Comparison of ENCODE assay signal across 16 mouse cellular contexts in the genomic region with DNA sequence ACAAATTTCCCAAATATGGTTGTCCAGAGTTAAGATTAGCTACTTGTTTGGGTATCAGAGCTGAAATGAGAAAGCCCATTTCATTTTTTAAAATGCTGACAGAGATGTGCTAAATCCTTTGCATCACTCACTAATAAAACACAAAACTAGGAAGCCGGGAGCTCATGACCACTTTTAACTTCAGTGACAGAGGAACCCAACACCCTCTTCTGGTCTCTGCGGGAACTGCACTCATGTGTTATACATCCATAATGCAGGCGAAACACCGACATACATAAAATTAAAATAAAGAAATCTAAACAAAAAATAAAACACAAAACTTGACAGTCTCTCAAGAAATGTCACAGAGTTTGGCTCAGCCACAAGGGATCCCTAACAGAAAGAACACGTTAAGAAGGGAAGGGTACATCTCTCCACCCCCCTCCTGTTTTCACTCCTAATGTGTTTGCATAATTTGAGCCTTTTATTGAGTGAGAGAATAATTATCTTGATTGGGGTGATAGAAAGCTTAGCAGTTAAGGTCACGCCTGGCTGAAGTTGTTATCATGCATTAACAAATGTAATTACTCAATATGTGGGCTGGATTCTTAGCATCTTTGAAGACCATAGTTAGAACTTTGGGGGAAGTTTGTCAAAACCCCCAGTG.
DNase-seq lines count a peak whose midpoint lies in the region; ATAC-seq lines count a peak whose summit lies in the region.
"Had no signal": no experiment of that assay in that cellular context is flagged by ENCODE, and none has a peak within 500 bp of the region (broad histone marks: within the 10 kb centered on the region; RNA-seq: fewer than 3 reads in every experiment).

No protein-coding gene starts in this region.

- H3K4me2 ChIP-seq in forebrain, embryonic 13.5 days: no peak overlapping the region
- H3K4me2 ChIP-seq in forebrain, embryonic 11.5 days (ENCODE audit: low read depth, low read length, severe bottlenecking): no peak overlapping the region
- no peak overlapping the region for H3K4me2 ChIP-seq in neural tube, embryonic 11.5 days (ENCODE audit: low read depth)
- no peak overlapping the region for H3K4me2 ChIP-seq in neural tube, embryonic 15.5 days
- H3K4me2 ChIP-seq in embryonic facial prominence, embryonic 11.5 days (ENCODE audit: low read depth, low read length): no peak overlapping the region
- H3K4me2 ChIP-seq: liver, embryonic 12.5 days had no signal

- peak; percentile 36; the same call in 1 of the 2 replicates for ATAC-seq in forebrain, embryonic 13.5 days
- no peak for ATAC-seq in forebrain, embryonic 11.5 days (replicated peaks; ENCODE audit: low FRiP score)
- ATAC-seq in neural tube, embryonic 11.5 days (ENCODE audit: insufficient read depth, low FRiP score, low TSS enrichment): no peak
- ATAC-seq in neural tube, embryonic 15.5 days (ENCODE audit: low FRiP score): no peak
- no peak for ATAC-seq in embryonic facial prominence, embryonic 11.5 days (replicated peaks; ENCODE audit: insufficient number of reproducible peaks, low FRiP score, low TSS enrichment, low read depth)
- ATAC-seq: inflammation-experienced regulatory T-cells, adult 6 months; liver, embryonic 12.5 days; lung, postnatal 0 days had no signal

- no peak overlapping the region for H3K9ac ChIP-seq in forebrain, embryonic 13.5 days
- H3K9ac ChIP-seq in forebrain, embryonic 11.5 days (ENCODE audit: low read length): no peak overlapping the region
- H3K9ac ChIP-seq in neural tube, embryonic 11.5 days (ENCODE audit: low read length): no peak overlapping the region
- no peak overlapping the region for H3K9ac ChIP-seq in neural tube, embryonic 15.5 days (replicated peaks)
- no peak overlapping the region for H3K9ac ChIP-seq in embryonic facial prominence, embryonic 11.5 days (replicated peaks; ENCODE audit: low read length)
- H3K9ac ChIP-seq: liver, embryonic 12.5 days had no signal

- H3K9me3 ChIP-seq in forebrain, embryonic 13.5 days (replicated peaks): no peaks in the 10 kb centered on the region
- no peaks in the 10 kb centered on the region for H3K9me3 ChIP-seq in forebrain, embryonic 11.5 days (ENCODE audit: control insufficient read depth, low read length)
- no peaks in the 10 kb centered on the region for H3K9me3 ChIP-seq in neural tube, embryonic 11.5 days (ENCODE audit: control insufficient read depth, low read length)
- no peaks in the 10 kb centered on the region for H3K9me3 ChIP-seq in neural tube, embryonic 15.5 days (replicated peaks)
- H3K9me3 ChIP-seq in embryonic facial prominence, embryonic 11.5 days (replicated peaks; ENCODE audit: control insufficient read depth, low read length): no peaks in the 10 kb centered on the region

- no peaks in the 10 kb centered on the region for H3K36me3 ChIP-seq in forebrain, embryonic 13.5 days (ENCODE audit: poor library complexity, severe bottlenecking)
- no peaks in the 10 kb centered on the region for H3K36me3 ChIP-seq in forebrain, embryonic 11.5 days (ENCODE audit: control insufficient read depth, insufficient read depth, low read length)
- H3K36me3 ChIP-seq in neural tube, embryonic 11.5 days (ENCODE audit: control insufficient read depth, insufficient read depth, low read length): no peaks in the 10 kb centered on the region
- no peaks in the 10 kb centered on the region for H3K36me3 ChIP-seq in neural tube, embryonic 15.5 days
- H3K36me3 ChIP-seq in embryonic facial prominence, embryonic 11.5 days (replicated peaks; ENCODE audit: control insufficient read depth, insufficient read depth, low read depth, low read length): no peaks in the 10 kb centered on the region
- H3K36me3 ChIP-seq: liver, embryonic 12.5 days had no signal

- DNase-seq in forebrain, embryonic 11.5 days (ENCODE audit: low spot score): no peak
- peak; percentile 23 to 28 for DNase-seq in kidney, postnatal 4 days
- DNase-seq in kidney, adult 8-10 months: no peak
- DNase-seq in neural tube, embryonic 11.5 days (ENCODE audit: low spot score): peak; percentile 17
- DNase-seq in embryonic facial prominence, embryonic 11.5 days (ENCODE audit: low spot score): peak; percentile 9
- DNase-seq in T-cell, adult 2 months (ENCODE audit: low spot score): no peak
- DNase-seq: adrenal gland, postnatal 36 days; heart, adult 18-20 months; heart, postnatal 14 days; kidney, postnatal 14 days had no signal

- H3K4me3 ChIP-seq in forebrain, embryonic 13.5 days: no peak overlapping the region
- no peak overlapping the region for H3K4me3 ChIP-seq in forebrain, embryonic 11.5 days (ENCODE audit: low read depth, low read length)
- H3K4me3 ChIP-seq in neural tube, embryonic 11.5 days (ENCODE audit: low read depth, low read length): no peak overlapping the region
- no peak overlapping the region for H3K4me3 ChIP-seq in neural tube, embryonic 15.5 days (replicated peaks)
- no peak overlapping the region for H3K4me3 ChIP-seq in embryonic facial prominence, embryonic 11.5 days (ENCODE audit: low read depth, low read length)
- H3K4me3 ChIP-seq: liver, embryonic 12.5 days; myocyte had no signal

- 65% methylated on average over 6 of the region's 6 CpGs for WGBS in forebrain, embryonic 13.5 days
- WGBS in forebrain, embryonic 11.5 days: 75% methylated on average over 6 of the region's 6 CpGs
- 86% methylated on average over 6 of the region's 6 CpGs for whole genome bisulfite sequencing in neural tube, embryonic 11.5 days
- WGBS in neural tube, embryonic 15.5 days: 78% methylated on average over 6 of the region's 6 CpGs
- WGBS in embryonic facial prominence, embryonic 11.5 days: 81% methylated on average over 6 of the region's 6 CpGs

- peaks cover 3% of the 10 kb centered on the region; the same call in 1 of the 2 replicates for H3K4me1 ChIP-seq in forebrain, embryonic 13.5 days
- no peaks in the 10 kb centered on the region for H3K4me1 ChIP-seq in forebrain, embryonic 11.5 days (replicated peaks; ENCODE audit: control insufficient read depth, insufficient read depth, low read length)
- no peaks in the 10 kb centered on the region for H3K4me1 ChIP-seq in neural tube, embryonic 11.5 days (ENCODE audit: control insufficient read depth, insufficient read depth, low read length)
- H3K4me1 ChIP-seq in neural tube, embryonic 15.5 days: no peaks in the 10 kb centered on the region
- no peaks in the 10 kb centered on the region for H3K4me1 ChIP-seq in embryonic facial prominence, embryonic 11.5 days (ENCODE audit: control insufficient read depth, insufficient read depth, low read length)
- H3K4me1 ChIP-seq: liver, embryonic 12.5 days had no signal

- no peaks in the 10 kb centered on the region for H3K27me3 ChIP-seq in forebrain, embryonic 13.5 days
- H3K27me3 ChIP-seq in forebrain, embryonic 11.5 days (ENCODE audit: control insufficient read depth, insufficient read depth, low read length): no peaks in the 10 kb centered on the region
- H3K27me3 ChIP-seq in neural tube, embryonic 11.5 days (ENCODE audit: control insufficient read depth, insufficient read depth, low read length): no peaks in the 10 kb centered on the region
- H3K27me3 ChIP-seq in neural tube, embryonic 15.5 days (replicated peaks): no peaks in the 10 kb centered on the region
- H3K27me3 ChIP-seq in embryonic facial prominence, embryonic 11.5 days (ENCODE audit: control insufficient read depth, insufficient read depth, low read length): no peaks in the 10 kb centered on the region
- H3K27me3 ChIP-seq: liver, embryonic 12.5 days had no signal

- no peak overlapping the region for H3K27ac ChIP-seq in forebrain, embryonic 13.5 days
- no peak overlapping the region for H3K27ac ChIP-seq in forebrain, embryonic 11.5 days (ENCODE audit: low read depth, low read length)
- no peak overlapping the region for H3K27ac ChIP-seq in neural tube, embryonic 11.5 days (ENCODE audit: low read depth, low read length)
- no peak overlapping the region for H3K27ac ChIP-seq in neural tube, embryonic 15.5 days (replicated peaks)
- no peak overlapping the region for H3K27ac ChIP-seq in embryonic facial prominence, embryonic 11.5 days (replicated peaks; ENCODE audit: low read depth, low read length)
- H3K27ac ChIP-seq: liver, embryonic 12.5 days had no signal

Comparison
In these comparisons a context has a peak if more than half of its experiments do, and no peak if none do; other contexts are left out.
1. DNase-seq: peak in kidney, postnatal 4 days (2 of 2), neural tube, embryonic 11.5 days (single experiment) and embryonic facial prominence, embryonic 11.5 days (single experiment); none in forebrain, embryonic 11.5 days (single experiment), kidney, adult 8-10 months (0 of 2) and T-cell, adult 2 months (single experiment).